Mouse (Mus musculus) c-Kit-negative CD71-positive TER-119-positive erythroid progenitor cells, embryonic 14.5 days (primary cell): ENCODE data around the gene Gm26657.

ENCODE experiments used
- DNase-seq: peaks from one replicate; pipeline ENCODE4 v3.0.0-alpha.2; 2013; ENCODE audit warnings: low read depth, low spot score

The Gm26657 gene

GRCm38 (mm10) chr4:56757693-56758092 lies 17.8 kb downstream of the Gm26657 start:
- DNase-seq, result no peak

DNA sequence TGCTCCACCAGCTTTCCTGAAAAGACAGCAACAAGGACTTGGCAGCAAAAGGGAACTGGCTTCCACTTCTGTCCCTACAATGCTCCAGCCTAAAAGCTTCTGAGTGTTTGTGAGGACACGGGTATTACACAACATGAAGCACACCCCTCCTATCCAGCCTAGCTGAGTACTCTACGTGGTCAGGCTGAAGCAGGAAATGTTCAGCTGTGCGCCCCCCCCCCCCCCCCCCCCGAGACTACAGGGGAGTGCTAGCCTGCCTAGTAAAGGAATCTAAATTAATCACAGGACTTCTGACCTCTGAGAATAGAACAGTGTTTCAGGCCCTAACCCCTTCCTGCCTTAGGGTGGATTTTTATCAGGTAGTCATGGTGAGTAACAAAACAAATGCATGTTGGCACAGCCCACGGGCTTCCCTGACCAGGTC lies 28.0 kb downstream of the Gm26657 start:
- DNase-seq, result no peak

GRCm38 (mm10) chr4:56768913-56769312 lies 29.0 kb downstream of the Gm26657 start:
- DNase-seq, result no peak

GRCm38 (mm10) chr4:56771065-56771464 lies 31.2 kb downstream of the Gm26657 start:
- DNase-seq, result no peak
